Mouse (Mus musculus) cortical plate, adult 2 months (tissue): Measurements from ENCODE around the gene Col15a1. TPM values are rescaled to one million over a fixed set of nuclear protein-coding genes. Genes with fewer than 3 reads are reported as not detected.

Experiments used
- H3K27ac ChIP-seq: fragments of 200-500 bp; 2 replicates; pipeline ENCODE4 v1.5.1; 2012; ENCODE audit warnings: low read length, control low read depth, inconsistent platforms; ENCODE audit not compliant: insufficient read depth
- H3K4me1 ChIP-seq: fragments of 200-500 bp; 2 replicates; pipeline ENCODE4 v1.6.1; 2011; ENCODE audit warnings: low read length; ENCODE audit not compliant: control insufficient read depth, insufficient read depth
- H3K4me3 ChIP-seq: fragments of 200-500 bp; 2 replicates; pipeline ENCODE4 v1.5.1; 2011; ENCODE audit warnings: mild to moderate bottlenecking, low read length, control low read depth; ENCODE audit not compliant: insufficient read depth
- CTCF ChIP-seq: fragments of 200-500 bp; IDR thresholded peaks from 2 replicates; pipeline ENCODE4 v1.5.1; 2011; ENCODE audit warnings: mild to moderate bottlenecking, control low read depth, low read length; ENCODE audit not compliant: insufficient read depth; ENCODE audit errors: extremely low read depth
- POLR2A ChIP-seq: fragments of 200-500 bp; IDR thresholded peaks from 2 replicates; pipeline ENCODE4 v1.6.1; 2011; ENCODE audit warnings: mild to moderate bottlenecking, low read length, control low read depth; ENCODE audit not compliant: insufficient read depth; ENCODE audit errors: extremely low read depth
- polyA plus RNA-seq: library from polyadenylated mRNA; depleted of rRNA; stranded (reverse); fragments of >200 nt; gene quantifications from 2 replicates; pipeline ENCODE4 v1.2.3, GENCODE M21; 2012

Gene Col15a1
- polyA plus RNA-seq, 1 experiment: 11.7 TPM

DNA sequence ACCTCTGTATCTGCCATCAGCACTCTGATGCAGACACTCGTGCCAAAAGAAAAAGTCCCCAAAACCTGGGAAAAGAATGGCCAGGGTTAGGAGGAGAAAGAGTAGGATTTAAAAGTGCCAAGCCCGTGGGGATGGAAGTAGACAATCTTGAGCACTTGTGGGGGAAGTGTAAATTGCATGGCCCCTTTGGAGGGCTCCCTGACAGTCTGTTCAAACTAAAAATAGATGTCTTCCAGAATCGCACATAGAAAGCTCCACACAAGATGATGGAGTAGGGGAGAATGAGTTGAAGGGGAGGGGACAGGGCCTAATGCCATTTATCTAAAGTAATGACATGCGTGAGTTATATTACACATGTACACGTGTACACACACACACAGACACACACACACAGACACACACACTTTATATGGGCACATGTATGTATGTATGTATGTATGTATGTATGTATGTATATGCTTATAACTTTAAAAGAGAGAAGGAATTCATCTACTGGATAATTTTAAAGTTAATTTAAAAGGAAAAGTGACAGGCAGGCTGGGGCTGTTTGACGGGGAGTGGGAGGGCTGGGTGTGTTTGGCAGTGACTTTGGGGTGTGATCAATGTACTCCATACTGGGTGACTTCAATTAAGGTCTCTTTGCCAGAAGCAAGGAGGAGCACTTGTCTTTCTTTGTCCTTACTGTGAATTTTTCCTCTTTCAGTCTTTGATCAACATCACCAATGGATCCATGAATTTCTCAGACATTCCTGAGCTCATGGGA lies 74.1 kb downstream of the Col15a1 start:
- no peaks in the 10 kb centered on the region for H3K4me1 ChIP-seq
- no peak for TF ChIP-seq CTCF
- TF ChIP-seq POLR2A: no peak
- H3K27ac ChIP-seq: no peak overlapping the region
- no peak overlapping the region for H3K4me3 ChIP-seq

DNA sequence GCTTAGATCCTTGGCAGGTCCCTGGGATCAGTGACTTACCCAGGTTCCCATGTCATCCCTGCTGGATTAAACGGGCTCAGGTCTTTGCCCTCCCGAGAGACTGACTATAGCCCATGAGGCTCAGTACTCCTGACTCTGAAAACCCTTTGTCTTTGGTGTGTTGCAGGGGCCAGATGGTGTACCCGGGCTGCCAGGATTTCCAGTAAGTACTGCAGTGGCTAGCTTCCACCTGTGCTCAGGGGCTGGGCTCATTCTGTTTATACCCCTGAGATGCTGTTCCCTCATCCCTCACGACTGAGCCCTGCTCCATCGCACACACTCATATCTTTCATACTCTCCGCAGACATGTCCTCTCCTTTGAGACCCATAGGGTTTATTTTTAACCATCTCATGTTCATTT lies 76.3 kb downstream of the Col15a1 start:
- Histone ChIP-seq H3K4me3 (no peak overlapping the region), H3K4me1 (no peaks in the 10 kb centered on the region), H3K27ac (no peak overlapping the region)
- TF ChIP-seq POLR2A (no peak), CTCF (no peak)

DNA sequence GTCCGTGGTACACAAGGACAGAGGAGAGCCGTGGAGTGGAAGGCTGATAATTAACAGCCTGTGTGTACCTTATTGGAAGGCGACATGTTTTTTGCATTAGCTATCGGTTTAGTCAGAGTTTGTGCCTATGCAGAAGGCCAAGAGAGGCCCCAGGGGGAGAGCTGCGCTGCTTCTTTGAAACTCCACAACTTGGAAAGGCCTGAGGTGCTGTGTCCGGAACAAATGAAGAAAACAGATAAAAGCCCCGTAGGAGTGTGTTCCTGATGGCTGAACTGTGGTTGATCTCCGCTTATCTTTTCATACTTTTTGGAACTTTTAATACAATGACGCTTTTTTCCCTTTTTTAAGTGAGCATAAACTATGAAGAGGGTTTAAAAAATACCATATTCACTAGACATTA lies 76.9 kb downstream of the Col15a1 start:
- H3K27ac ChIP-seq: no peak overlapping the region
- no peaks in the 10 kb centered on the region for H3K4me1 ChIP-seq
- TF ChIP-seq POLR2A (no peak), CTCF (no peak)
- H3K4me3 ChIP-seq: no peak overlapping the region

DNA sequence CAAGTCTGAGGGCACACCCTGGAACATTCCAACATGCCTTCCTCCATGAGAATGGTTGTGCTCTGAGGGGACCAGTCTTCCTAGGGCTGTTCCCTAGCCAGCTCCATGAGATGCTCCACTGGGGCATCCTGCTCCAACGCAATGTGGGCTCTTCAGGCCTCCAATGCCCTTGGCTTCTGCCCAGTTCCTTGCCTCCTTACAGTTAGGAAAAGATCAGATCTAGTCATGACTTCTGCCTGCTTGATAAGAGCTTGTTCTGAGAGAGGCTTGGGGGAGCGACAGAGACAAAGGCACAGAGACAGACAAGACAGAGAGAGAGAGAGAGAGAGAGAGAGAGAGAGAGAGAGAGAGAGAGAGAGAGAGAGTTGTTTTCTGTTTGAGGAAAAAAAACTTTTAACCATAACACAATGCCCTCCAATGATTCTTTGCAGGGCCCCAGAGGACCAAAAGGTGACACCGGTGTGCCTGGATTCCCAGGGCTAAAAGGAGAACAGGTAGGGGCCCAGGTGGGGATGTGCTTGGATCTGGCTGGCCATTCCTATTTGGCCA lies 78.7 kb downstream of the Col15a1 start:
- Histone ChIP-seq H3K4me3 (no peak overlapping the region), H3K4me1 (no peaks in the 10 kb centered on the region), H3K27ac (no peak overlapping the region)
- TF ChIP-seq POLR2A (no peak), CTCF (no peak)

DNA sequence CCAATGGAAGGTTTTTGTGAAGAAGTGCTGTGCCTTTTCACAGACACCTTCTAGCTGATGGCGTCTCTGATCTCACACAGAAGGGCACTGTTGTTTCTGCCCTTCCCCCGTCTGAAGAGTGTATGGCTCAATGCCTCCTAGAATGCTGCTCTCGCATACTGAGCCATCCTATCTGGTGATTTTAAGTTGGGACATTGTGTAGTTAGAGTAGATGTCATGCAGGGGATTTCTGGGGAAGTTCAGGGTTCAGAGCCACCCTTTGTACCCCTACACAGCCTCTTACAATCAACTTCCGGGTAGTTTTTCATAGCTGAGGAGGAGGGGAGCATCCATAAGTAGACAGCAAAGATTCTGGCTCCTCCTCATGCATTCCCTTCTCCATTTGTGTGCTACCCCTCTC lies 79.5 kb downstream of the Col15a1 start:
- Histone ChIP-seq H3K27ac (no peak overlapping the region), H3K4me3 (no peak overlapping the region), H3K4me1 (no peaks in the 10 kb centered on the region)
- TF ChIP-seq CTCF: no peak
- no peak for TF ChIP-seq POLR2A

DNA sequence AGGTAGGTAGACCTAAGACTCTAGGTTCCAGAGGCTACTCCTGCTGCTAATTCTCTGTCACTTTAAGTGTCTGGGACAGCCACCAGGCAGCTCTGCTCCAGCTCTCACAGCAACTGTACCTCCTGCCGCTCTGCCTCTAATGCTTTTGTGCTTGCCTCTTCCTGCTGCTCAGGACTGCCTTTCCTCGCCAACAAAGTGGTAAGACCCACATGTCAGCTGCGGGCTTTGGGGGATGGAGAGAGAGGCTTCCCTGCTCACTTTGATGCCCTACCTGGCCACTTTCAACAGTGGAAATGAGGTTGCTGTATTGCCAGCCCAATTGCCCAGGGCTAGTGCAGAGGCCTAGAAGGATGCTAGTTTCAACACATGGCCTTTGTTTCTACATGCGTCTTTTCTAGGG lies 80.3 kb downstream of the Col15a1 start:
- no peak overlapping the region for H3K4me3 ChIP-seq
- H3K27ac ChIP-seq: no peak overlapping the region
- TF ChIP-seq POLR2A (no peak), CTCF (no peak)
- H3K4me1 ChIP-seq: no peaks in the 10 kb centered on the region

DNA sequence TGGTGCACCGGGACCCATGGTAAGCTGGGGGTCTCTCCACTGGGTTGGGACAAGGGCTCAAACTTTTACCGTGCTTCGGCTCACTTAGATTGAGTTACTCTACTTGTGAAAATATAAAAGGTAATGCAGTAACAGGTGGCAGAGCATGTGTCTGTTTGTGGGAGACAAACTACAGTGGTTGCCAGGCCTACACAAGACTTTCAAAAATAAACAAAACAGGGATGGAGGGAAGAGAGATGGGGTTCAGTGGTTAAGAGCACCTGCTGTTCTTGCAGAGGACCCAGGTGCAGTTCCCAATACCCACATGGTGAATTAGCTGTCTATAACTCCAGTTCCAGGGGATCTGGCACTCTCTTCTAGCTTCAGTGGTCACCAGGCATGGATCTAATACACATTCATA lies 81.6 kb downstream of the Col15a1 start:
- no peak overlapping the region for H3K4me3 ChIP-seq
- TF ChIP-seq CTCF: no peak
- no peak for TF ChIP-seq POLR2A
- no peak overlapping the region for H3K27ac ChIP-seq
- H3K4me1 ChIP-seq: 0 out of 2 replicates have a peak, but pooled peaks cover 1% of the 10 kb centered on the region

DNA sequence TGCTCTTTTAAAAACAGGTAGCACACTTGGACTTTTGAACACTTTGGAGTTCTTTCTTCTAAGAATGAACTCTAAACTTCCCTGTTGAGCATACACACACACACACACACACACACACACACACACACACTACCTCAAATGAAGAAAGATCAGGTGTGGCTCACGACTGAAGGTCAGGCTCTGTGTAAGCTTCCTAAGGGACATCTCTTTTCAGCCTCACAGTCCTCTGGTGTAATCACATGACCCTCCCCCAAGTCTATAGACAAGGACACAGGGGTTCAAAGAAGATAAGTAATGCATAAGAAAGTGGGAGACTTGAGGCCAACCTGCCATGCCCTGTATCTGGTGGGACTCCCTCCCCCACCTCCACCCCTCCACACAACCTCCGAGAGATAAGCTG lies 82.5 kb downstream of the Col15a1 start:
- TF ChIP-seq CTCF: no peak
- no peak for TF ChIP-seq POLR2A
- no peak overlapping the region for H3K4me3 ChIP-seq
- H3K4me1 ChIP-seq: 0 out of 2 replicates have a peak, but pooled peaks cover 1% of the 10 kb centered on the region
- no peak overlapping the region for H3K27ac ChIP-seq

DNA sequence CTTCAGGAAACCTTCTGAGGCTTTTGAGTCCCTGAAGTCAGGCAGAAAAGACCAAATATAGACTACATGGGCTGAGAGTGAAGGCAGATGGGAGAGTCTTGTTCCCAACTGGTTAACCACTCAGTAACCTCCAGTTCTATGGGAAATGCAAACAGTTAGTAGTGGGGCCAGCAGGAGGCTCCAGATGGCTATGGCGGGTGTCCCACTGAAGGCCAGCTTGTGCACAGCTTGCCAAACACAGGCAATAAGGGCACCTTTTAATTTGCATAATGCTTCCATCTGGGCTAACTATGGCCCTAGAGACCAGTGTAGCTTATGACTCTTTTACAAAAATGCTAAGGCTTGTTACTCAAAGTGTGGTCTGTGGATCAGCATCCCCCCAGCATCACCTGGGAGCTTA lies 83.1 kb downstream of the Col15a1 start:
- H3K4me1 ChIP-seq: 0 out of 2 replicates have a peak, but pooled peaks cover 1% of the 10 kb centered on the region
- no peak overlapping the region for H3K4me3 ChIP-seq
- no peak overlapping the region for H3K27ac ChIP-seq
- TF ChIP-seq CTCF (no peak), POLR2A (no peak)

DNA sequence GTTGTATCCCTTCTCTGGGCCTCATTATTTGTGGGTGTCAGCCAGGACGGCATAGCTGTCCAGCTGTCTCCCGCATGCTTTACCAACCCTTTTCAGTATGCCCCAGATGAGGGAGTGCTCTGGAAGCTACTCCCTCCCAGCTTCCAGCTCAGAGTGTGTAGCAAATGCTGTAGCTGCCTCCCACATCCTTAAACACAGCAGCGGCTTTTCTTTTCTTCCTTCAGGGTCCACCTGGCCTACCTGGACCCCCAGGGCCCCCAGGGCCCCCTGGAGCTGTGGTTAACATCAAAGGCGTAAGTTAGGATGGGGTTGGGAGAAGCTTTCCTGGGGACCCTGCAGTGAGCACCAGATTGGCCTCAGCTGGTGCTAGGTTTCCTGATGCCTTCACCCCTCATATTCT lies 85.0 kb downstream of the Col15a1 start:
- Histone ChIP-seq H3K27ac (no peak overlapping the region), H3K4me1 (0 out of 2 replicates have a peak, but pooled peaks cover 1% of the 10 kb centered on the region), H3K4me3 (no peak overlapping the region)
- no peak for TF ChIP-seq POLR2A
- no peak for TF ChIP-seq CTCF
